Mouse (Mus musculus): ENCODE measurements around the gene Podxl. TPM values are rescaled to one million over a fixed set of nuclear protein-coding genes. Genes with fewer than 3 reads are reported as not detected.

Podxl gene
- total RNA-seq, 2 experiments from 2014 or later: 0.23 to 1.8 TPM

GRCm38 (mm10) chr6:31527897-31528296 lies 35.9 kb downstream of the Podxl start:
- ATAC-seq (replicated peaks; ENCODE audit: low FRiP score, low TSS enrichment, poor library complexity, severe bottlenecking): peak; percentile 64

DNA sequence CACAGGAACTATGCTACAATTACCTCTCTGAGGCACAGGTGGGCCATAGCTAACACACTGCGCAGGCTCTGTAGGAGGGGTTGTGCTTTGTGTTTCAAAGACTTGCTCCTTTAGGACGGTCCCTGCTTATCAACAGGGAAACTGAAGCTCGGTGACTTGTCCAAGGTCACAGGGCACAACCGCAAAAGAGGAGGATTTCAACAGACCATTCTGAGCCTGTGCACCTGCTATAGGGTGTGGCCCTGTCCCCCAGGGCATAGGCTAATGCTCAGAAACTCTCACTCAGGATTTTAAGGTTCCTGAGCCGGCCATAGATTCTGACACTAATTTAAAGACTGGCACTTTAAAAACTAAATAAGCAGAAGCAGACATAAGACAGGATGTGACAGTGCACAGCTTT lies 36.9 kb downstream of the Podxl start:
- ATAC-seq (replicated peaks; ENCODE audit: low FRiP score, low TSS enrichment, poor library complexity, severe bottlenecking): no peak

- peak; percentile 62 for ATAC-seq (replicated peaks; ENCODE audit: low FRiP score, low TSS enrichment, poor library complexity, severe bottlenecking)
These were observed 38.4 kb downstream of the Podxl start for GRCm38 (mm10) chr6:31525231-31525900.

DNA sequence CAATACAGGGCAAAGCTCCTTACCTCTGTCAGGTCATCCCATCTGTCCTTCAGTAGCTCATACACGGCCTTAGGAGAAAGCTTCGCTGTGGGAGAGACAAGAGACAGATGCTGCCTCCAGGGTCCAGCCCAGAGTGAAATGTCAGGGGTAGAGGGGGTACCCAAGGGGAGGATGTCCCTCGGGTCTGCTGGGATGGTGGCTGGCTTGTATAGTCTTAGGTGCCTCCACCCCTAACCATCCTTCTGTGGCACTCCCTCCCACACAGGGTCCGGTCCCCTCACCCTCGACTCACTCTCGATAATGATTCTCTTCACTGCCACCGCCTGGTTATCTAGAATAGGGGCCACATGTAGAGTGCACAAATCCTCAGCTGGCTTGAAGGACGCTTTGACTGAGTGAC lies 39.1 kb downstream of the Podxl start:
- no peak for ATAC-seq (replicated peaks; ENCODE audit: low FRiP score, low TSS enrichment, poor library complexity, severe bottlenecking)

GRCm38 (mm10) chr6:31524121-31524520 lies 39.7 kb downstream of the Podxl start:
- ATAC-seq (replicated peaks; ENCODE audit: low FRiP score, low TSS enrichment, poor library complexity, severe bottlenecking): no peak

DNA sequence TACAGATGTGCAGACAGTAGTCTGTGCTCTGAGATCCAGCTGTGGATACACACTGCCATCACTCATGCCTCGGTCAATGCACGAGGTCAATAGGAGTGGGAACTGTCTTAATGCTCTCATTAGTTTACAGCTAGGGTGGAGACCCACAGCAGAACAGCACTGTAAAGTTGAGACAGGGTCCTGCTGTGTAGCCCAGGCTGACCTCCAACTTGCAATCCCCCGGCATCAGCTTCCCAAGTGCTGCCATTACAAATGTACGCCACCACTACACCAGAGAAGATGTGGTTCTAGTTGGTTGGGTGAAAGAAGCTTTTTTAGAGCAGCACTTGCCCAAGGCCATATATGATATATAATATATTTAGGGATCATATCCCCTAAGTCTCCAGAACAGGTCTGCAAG lies 40.1 kb downstream of the Podxl start:
- ATAC-seq (replicated peaks; ENCODE audit: low FRiP score, low TSS enrichment, poor library complexity, severe bottlenecking): no peak

GRCm38 (mm10) chr6:31523039-31523438 lies 40.7 kb downstream of the Podxl start:
- ATAC-seq (replicated peaks; ENCODE audit: low FRiP score, low TSS enrichment, poor library complexity, severe bottlenecking): no peak

DNA sequence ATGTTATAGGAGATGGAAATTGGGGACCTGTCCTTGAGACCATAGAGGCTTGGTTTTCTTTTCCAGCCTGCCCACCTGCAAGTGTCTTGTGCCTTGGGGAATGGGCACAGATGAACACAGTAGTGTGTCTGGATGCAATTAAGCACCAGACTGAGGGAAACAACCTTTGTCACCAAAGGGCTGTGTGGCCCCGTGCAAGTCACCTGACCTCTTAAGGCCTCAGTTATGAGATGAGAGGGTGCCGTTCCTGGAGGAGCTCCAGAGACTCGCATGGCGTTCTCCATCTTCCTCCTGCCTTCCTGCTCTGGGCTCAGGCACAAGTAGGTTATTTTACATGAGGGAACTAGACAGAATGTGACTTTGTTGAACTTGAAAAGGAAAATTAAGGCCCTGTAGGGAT lies 41.3 kb downstream of the Podxl start:
- no peak for ATAC-seq (replicated peaks; ENCODE audit: low FRiP score, low TSS enrichment, poor library complexity, severe bottlenecking)

GRCm38 (mm10) chr6:31521491-31522355 lies 42.1 kb downstream of the Podxl start:
- no peak for ATAC-seq (replicated peaks; ENCODE audit: low FRiP score, low TSS enrichment, poor library complexity, severe bottlenecking)

DNA sequence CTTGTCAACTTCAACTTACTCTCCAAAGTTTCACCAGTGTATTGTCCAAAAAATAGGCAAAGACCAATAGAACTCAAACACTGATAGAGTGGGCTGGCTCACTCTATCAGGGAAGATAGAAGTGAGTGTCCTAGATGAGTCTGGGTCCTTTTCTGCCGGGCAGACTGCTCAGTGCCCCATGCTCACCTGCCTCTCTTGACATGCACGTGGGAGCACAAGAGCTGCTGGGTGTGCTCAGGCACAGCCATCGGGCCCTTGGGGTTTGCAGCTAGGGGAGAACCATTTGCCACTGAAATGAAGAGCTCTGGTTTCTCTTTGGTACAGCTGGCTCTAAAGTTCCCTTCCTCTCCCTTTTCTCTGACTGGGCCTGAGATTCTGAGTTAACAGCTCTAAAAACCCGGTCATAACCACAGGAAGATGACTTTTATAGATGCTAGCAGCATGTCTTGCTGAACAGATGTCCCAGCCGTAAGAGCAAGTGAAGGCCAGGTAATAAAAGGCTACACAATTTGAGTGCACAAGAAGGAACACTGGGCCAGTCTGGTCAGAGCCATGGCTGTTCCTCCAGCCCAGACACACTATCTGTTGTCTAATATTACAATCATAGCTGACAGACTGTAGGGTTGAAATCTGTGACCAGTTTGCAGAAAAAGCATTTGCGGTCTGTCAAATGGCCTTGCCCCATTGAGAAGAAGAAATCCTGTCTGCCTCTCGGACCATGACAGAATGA lies 43.1 kb downstream of the Podxl start:
- ATAC-seq (replicated peaks; ENCODE audit: low FRiP score, low TSS enrichment, poor library complexity, severe bottlenecking): no peak

- ATAC-seq (replicated peaks; ENCODE audit: low FRiP score, low TSS enrichment, poor library complexity, severe bottlenecking): peak; percentile 85
These were observed 44.7 kb downstream of the Podxl start for GRCm38 (mm10) chr6:31519001-31519471.

DNA sequence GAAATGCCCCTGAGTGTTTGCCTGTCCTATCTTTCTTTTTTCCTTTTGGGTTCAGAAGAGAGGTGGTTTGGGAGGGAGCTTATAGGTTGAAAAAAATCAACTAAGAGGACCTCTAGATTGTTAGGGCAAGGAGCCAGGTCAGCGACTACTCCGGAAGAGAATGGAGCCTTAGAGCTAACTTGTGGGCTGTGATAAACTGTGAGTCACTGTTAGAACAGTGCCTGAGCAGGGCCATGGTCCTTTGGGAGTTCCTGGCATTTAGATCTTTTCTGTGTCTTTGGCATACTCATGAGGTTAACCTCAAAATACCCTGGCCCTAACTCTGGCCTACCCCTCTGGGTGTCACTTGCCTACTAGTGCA lies 45.5 kb downstream of the Podxl start:
- ATAC-seq (replicated peaks; ENCODE audit: low FRiP score, low TSS enrichment, poor library complexity, severe bottlenecking): peak; percentile 43

- no peak for ATAC-seq (replicated peaks; ENCODE audit: low FRiP score, low TSS enrichment, poor library complexity, severe bottlenecking)
These were observed 46.0 kb downstream of the Podxl start for GRCm38 (mm10) chr6:31517681-31518337.

DNA sequence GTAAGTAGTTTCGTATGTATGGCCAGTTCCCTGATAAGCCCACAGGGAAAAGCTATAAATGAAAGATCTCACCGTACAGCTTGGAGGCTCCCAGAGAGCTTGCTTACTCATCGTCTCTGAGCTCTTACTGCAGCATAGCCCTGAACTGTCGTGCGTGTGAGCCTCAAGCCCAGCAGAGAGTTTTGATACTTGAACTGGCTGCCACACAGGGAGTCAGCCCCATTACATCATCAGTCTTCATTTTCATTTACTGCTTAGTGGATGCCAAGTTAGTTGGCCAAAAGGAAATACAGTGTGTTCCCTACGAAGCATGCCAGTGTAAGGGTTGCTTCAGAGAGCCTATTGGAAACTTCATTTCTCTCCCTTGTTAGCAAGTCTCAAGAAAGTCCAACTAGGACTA lies 50.1 kb downstream of the Podxl start:
- ATAC-seq (replicated peaks; ENCODE audit: low FRiP score, low TSS enrichment, poor library complexity, severe bottlenecking): peak; percentile 58; the same call in 1 of the 2 replicates

GRCm38 (mm10) chr6:31502614-31503013 lies 61.2 kb downstream of the Podxl start:
- ATAC-seq (replicated peaks; ENCODE audit: low FRiP score, low TSS enrichment, poor library complexity, severe bottlenecking): no peak

DNA sequence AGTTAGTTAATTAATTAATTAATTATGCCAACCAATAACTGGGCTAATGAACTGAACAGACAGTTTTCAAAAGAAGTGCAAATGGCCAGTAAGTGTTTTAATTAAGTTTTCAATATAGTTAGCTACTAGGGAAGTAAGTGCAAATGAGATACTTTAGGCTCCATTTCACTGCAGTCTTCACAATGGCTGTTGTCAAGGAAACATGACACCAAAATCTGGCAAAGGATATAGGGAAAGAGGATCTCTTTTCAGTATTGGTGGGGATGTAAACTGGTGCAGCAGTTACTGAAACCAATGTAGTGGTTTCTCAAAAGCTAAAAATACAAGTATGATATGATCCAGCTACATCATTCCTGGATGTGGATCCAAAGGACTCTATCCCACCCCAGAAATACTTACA lies 63.1 kb downstream of the Podxl start:
- no peak for ATAC-seq (replicated peaks; ENCODE audit: low FRiP score, low TSS enrichment, poor library complexity, severe bottlenecking)

GRCm38 (mm10) chr6:31500260-31500659 lies 63.5 kb downstream of the Podxl start:
- ATAC-seq (replicated peaks; ENCODE audit: low FRiP score, low TSS enrichment, poor library complexity, severe bottlenecking): no peak

DNA sequence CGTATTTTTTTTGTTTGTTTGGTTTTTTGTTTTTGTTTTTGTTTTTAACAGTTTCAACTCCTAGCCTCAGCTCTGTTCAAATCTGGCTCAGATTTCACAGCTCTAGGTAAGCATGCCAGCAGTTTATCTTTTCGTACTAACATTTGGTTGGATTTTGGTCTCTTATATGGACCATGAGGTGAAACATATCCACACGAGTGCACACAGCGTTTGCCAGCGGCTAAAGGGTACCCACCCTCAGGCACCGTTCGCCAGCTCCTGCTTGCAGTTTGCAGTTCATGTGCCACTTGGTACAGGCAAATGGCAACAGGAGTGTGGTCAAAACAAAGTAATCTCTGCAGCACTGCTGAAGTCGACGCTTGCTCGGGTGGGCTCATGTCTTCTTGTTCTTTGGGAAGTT lies 63.9 kb downstream of the Podxl start:
- no peak for ATAC-seq (replicated peaks; ENCODE audit: low FRiP score, low TSS enrichment, poor library complexity, severe bottlenecking)

GRCm38 (mm10) chr6:31496227-31496626 lies 67.6 kb downstream of the Podxl start:
- no peak for ATAC-seq (replicated peaks; ENCODE audit: low FRiP score, low TSS enrichment, poor library complexity, severe bottlenecking)
